ENCODE assay signal across 16 mouse cellular contexts in the genomic region with DNA sequence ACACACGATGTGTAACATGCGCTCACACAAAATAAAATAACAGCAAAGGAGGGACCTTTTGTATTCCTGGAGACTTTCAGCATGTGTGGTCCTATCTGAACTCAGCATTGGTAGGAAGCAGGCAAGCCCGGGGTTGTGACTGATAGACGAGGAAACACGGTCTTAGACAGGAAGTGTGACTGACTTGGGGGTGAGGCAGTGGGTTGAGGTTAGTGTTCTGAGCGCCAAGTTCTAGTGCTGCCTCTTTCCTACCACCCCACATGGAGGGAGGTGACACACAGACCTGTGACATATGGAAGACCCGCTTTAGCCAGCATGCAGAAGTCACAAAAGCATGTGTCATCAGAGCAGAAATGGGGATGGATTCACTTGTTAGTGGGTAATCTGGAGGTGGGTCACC.
"Had no signal": no experiment of that assay in that cellular context is flagged by ENCODE, and none has a peak within 500 bp of the region (broad histone marks: within the 10 kb centered on the region; RNA-seq: fewer than 3 reads in every experiment).

No protein-coding gene starts in this region.

- H3K4me3 ChIP-seq: layer of hippocampus, adult 2 months; midbrain, embryonic 13.5 days; myocyte; neural tube, embryonic 13.5 days had no signal

- H3K27me3 ChIP-seq: midbrain, embryonic 13.5 days; neural tube, embryonic 13.5 days had no signal

- H3K9ac ChIP-seq: liver, embryonic 14.5 days; liver, postnatal 0 days; lung, embryonic 14.5 days; midbrain, embryonic 13.5 days; neural tube, embryonic 13.5 days had no signal

- H3K4me2 ChIP-seq: lung, embryonic 14.5 days; midbrain, embryonic 13.5 days; neural tube, embryonic 13.5 days had no signal

- ATAC-seq: intestine, postnatal 0 days; liver, postnatal 0 days; lung, postnatal 0 days had no signal

- H3K36me3 ChIP-seq: midbrain, embryonic 13.5 days; neural tube, embryonic 13.5 days had no signal

- H3K9me3 ChIP-seq: midbrain, embryonic 13.5 days had no signal

- DNase-seq: kidney, adult 2 months; kidney, postnatal 25 days; layer of hippocampus, adult 9-11 months; liver, postnatal 0 days; lung, embryonic 14.5 days; thymus, adult 2 months; thymus, postnatal 25 days had no signal

- H3K27ac ChIP-seq: kidney, postnatal 0 days; liver, embryonic 14.5 days; macrophage; midbrain, embryonic 13.5 days; neural tube, embryonic 13.5 days had no signal
